Mouse (Mus musculus): ENCODE measurements around the gene Kctd13. TPM values are rescaled to one million over a fixed set of nuclear protein-coding genes. Genes with fewer than 3 reads are reported as not detected.
"Not testable (repeated sequence)": the region's sequence is repeated elsewhere in the genome, so short reads cannot be mapped to it uniquely, and the experiment has no call there.

The Kctd13 gene
- 100 to 1,000 TPM; 137 to 173 (median 161) TPM for total RNA-seq (2022)

- DNase-seq (ENCODE audit: low spot score in 2 of 2) = peak; percentile 83 to 90
Measured at GRCm38 (mm10) chr7:126928384-126929037, at the start of gene Kctd13. Gene Kctd13, plus strand, starts transcription at chr7:126928879.

- DNase-seq (ENCODE audit: low spot score in 2 of 2) = no peak
Measured at GRCm38 (mm10) chr7:126881040-126881439, 47.6 kb upstream of the Kctd13 start.

GRCm38 (mm10) chr7:126883731-126884181 lies 44.9 kb upstream of the Kctd13 start:
- DNase-seq (ENCODE audit: low spot score in 2 of 2) = no peak

GRCm38 (mm10) chr7:126884286-126885164 lies 44.2 kb upstream of the Kctd13 start, which contains the start of gene Taok2:
Gene Taok2, minus strand, starts transcription at chr7:126884703.
- peak; percentile 98 for DNase-seq (ENCODE audit: low spot score in 2 of 2)

GRCm38 (mm10) chr7:126887281-126887680 lies 41.4 kb upstream of the Kctd13 start:
- no peak for DNase-seq (ENCODE audit: low spot score in 2 of 2)

- no peak for DNase-seq (ENCODE audit: low spot score in 2 of 2)
Measured at GRCm38 (mm10) chr7:126888852-126889251, 39.8 kb upstream of the Kctd13 start.

GRCm38 (mm10) chr7:126896912-126897311 lies 31.8 kb upstream of the Kctd13 start:
- DNase-seq (ENCODE audit: low spot score in 2 of 2) = no peak

- DNase-seq (ENCODE audit: low spot score in 2 of 2) = no peak
Measured at GRCm38 (mm10) chr7:126897390-126898101, 31.1 kb upstream of the Kctd13 start.

- peak; percentile 89 to 94 for DNase-seq (ENCODE audit: low spot score in 2 of 2)
Measured at GRCm38 (mm10) chr7:126898102-126898990, 30.3 kb upstream of the Kctd13 start.

GRCm38 (mm10) chr7:126899781-126900180 lies 28.9 kb upstream of the Kctd13 start:
- not testable (repeated sequence) for DNase-seq (ENCODE audit: low spot score in 2 of 2)

GRCm38 (mm10) chr7:126905590-126905989 lies 23.1 kb upstream of the Kctd13 start:
- DNase-seq (ENCODE audit: low spot score in 2 of 2) = no peak

- DNase-seq (ENCODE audit: low spot score in 2 of 2) = no peak
Measured at GRCm38 (mm10) chr7:126914844-126915243, 13.8 kb upstream of the Kctd13 start.

GRCm38 (mm10) chr7:126918356-126918755 lies 10.3 kb upstream of the Kctd13 start:
- not testable (repeated sequence) for DNase-seq (ENCODE audit: low spot score in 2 of 2)

GRCm38 (mm10) chr7:126919973-126920372 lies 8.7 kb upstream of the Kctd13 start:
- no peak for DNase-seq (ENCODE audit: low spot score in 2 of 2)

GRCm38 (mm10) chr7:126921563-126921962 lies 7.1 kb upstream of the Kctd13 start:
- DNase-seq (ENCODE audit: low spot score in 2 of 2) = no peak

GRCm38 (mm10) chr7:126922624-126923060 lies 6.0 kb upstream of the Kctd13 start, which contains the start of gene Tmem219:
Gene Tmem219, minus strand, starts transcription at chr7:126922917.
- no peak for DNase-seq (ENCODE audit: low spot score in 2 of 2)

- DNase-seq (ENCODE audit: low spot score in 2 of 2) = no peak
Measured at GRCm38 (mm10) chr7:126923999-126924398, 4.7 kb upstream of the Kctd13 start.

GRCm38 (mm10) chr7:126926299-126926698 lies 2.4 kb upstream of the Kctd13 start:
- DNase-seq (ENCODE audit: low spot score in 2 of 2) = no peak

GRCm38 (mm10) chr7:126929046-126929445 lies 367 bp downstream of the Kctd13 start:
- no peak for DNase-seq (ENCODE audit: low spot score in 2 of 2)

- no peak for DNase-seq (ENCODE audit: low spot score in 2 of 2)
Measured at GRCm38 (mm10) chr7:126932652-126933051, 4.0 kb downstream of the Kctd13 start.
